In the genomic region with DNA sequence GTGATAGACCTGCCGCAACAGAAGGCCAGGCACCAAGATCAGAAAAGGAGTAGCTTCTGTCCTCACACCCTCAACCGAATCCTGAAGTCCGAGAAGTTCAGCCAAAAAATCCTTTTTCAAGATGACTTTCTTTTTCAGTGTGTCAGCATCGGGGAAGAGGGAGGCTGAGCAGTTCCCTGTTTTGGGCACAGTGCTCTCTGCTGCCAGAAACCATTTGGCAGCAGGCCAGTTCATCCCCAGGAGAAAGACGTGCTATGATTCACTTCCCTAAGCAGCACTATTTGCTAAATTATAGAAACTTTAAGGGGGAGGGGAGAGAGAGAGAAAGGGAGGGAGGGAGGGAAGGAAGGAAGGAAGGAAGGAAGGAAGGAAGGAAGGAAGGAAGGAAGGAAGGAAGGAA, we compare ENCODE assay signal across 9 mouse cellular contexts. TPM values are rescaled to one million over a fixed set of nuclear protein-coding genes. Genes with fewer than 3 reads are reported as not detected.
DNase-seq lines count a peak whose midpoint lies in the region; ATAC-seq and TF ChIP-seq lines count a peak whose summit lies in the region.
"Had no signal": no experiment of that assay in that cellular context is flagged by ENCODE, and none has a peak within 500 bp of the region (broad histone marks: within the 10 kb centered on the region; RNA-seq: fewer than 3 reads in every experiment).

No protein-coding gene starts in this region.

- no peak for TF ChIP-seq CTCF in cerebellum, adult 2 months (IDR thresholded peaks at IDR 0.05; ENCODE audit: borderline replicate concordance, insufficient read depth, low read depth, low read length)
- TF ChIP-seq CTCF in CH12.LX (conservative IDR thresholded peaks at IDR 0.05 in 1 of 2, IDR thresholded peaks at IDR 0.05 in 1 of 2; ENCODE audit: low read depth in 2 of 2, low read length in 2 of 2) = no peak

- intact Hi-C loops in heart, postnatal 25 days (cut with DNase I) = no loop called here

- H3K4me1 ChIP-seq in cerebellum, adult 2 months (ENCODE audit: control insufficient read depth, insufficient read depth, low read length) = no peaks in the 10 kb centered on the region; the same call in 1 of the 2 replicates
- H3K4me1 ChIP-seq in CH12.LX (ENCODE audit: control insufficient read depth in 1 of 2, insufficient read depth in 2 of 2) = peaks cover 19% of the 10 kb centered on the region in 2 experiments
- peaks cover 37% of the 10 kb centered on the region for H3K4me1 ChIP-seq in embryonic facial prominence, embryonic 15.5 days

- dilution Hi-C loops in CH12.LX (cut with MboI; ENCODE audit: extremely low pct_ligation_motif_present, extremely low pct_unique_long_range_greater_than_20kb, low sequenced_read_pairs) = no loop called here

- no peaks in the 10 kb centered on the region for H3K36me3 ChIP-seq in CH12.LX (replicated peaks in 1 of 2; ENCODE audit: control insufficient read depth in 1 of 2, insufficient read depth in 1 of 2, low read length in 1 of 2)
- H3K36me3 ChIP-seq in embryonic facial prominence, embryonic 15.5 days = no peaks in the 10 kb centered on the region

- no peak overlapping the region for H3K4me2 ChIP-seq in CH12.LX (ENCODE audit: insufficient read depth, low read depth, poor library complexity, severe bottlenecking)
- H3K4me2 ChIP-seq in embryonic facial prominence, embryonic 15.5 days (replicated peaks) = no peak overlapping the region

- in situ Hi-C loops in CH12.LX (cut with MboI; ENCODE audit: low pct_ligation_motif_present, low pct_unique_long_range_greater_than_20kb, low sequenced_read_pairs) = no loop called here

- peak; percentile 40 to 58 for DNase-seq in cerebellum, adult 2 months
- DNase-seq in CH12.LX (ENCODE audit: extremely low read depth) = no peak
- peak; percentile 52 for DNase-seq in heart, postnatal 25 days (ENCODE audit: low spot score)
- DNase-seq in layer of hippocampus, postnatal 36 days = peak; percentile 60 to 65
- DNase-seq in right cerebral cortex, postnatal 10 days (ENCODE audit: low spot score in 2 of 2) = peak; percentile 88 to 89

- ATAC-seq in cerebellum, adult (ENCODE audit: insufficient number of reproducible peaks, low FRiP score, low TSS enrichment) = no peak
- peak; percentile 75 for ATAC-seq in embryonic facial prominence, embryonic 15.5 days (ENCODE audit: insufficient number of reproducible peaks, low FRiP score, low TSS enrichment, low read depth)
- no peak for ATAC-seq in megakaryocyte-erythroid progenitor cell, adult 5-6 weeks (replicated peaks; ENCODE audit: low FRiP score, low TSS enrichment, poor library complexity, severe bottlenecking)

- TF ChIP-seq RAD21 in CH12.LX (IDR thresholded peaks at IDR 0.05; ENCODE audit: low read depth, low read length) = no peak

- no peaks in the 10 kb centered on the region for H3K79me2 ChIP-seq in CH12.LX (replicated peaks; ENCODE audit: control insufficient read depth, extremely low read depth, insufficient read depth, poor library complexity, severe bottlenecking)

- H3K27ac ChIP-seq in cerebellum, adult 2 months (ENCODE audit: insufficient read depth, low read length) = no peak overlapping the region
- no peak overlapping the region for H3K27ac ChIP-seq in CH12.LX (ENCODE audit: insufficient read depth, low read depth)
- 0 out of 2 replicates have a peak overlapping the region, but pooled peaks have one; percentile 23 for H3K27ac ChIP-seq in embryonic facial prominence, embryonic 15.5 days (replicated peaks)

- no peaks in the 10 kb centered on the region for H3K27me3 ChIP-seq in cerebellum, adult 2 months (ENCODE audit: control insufficient read depth, insufficient read depth, low read length)
- H3K27me3 ChIP-seq in CH12.LX (replicated peaks) = peaks cover 44% of the 10 kb centered on the region
- no peaks in the 10 kb centered on the region for H3K27me3 ChIP-seq in embryonic facial prominence, embryonic 15.5 days

- 0 out of 2 replicates have a peak, but pooled peaks have one; percentile 15 for TF ChIP-seq EP300 in CH12.LX (IDR thresholded peaks at IDR 0.05; ENCODE audit: low read length)

- no peaks in the 10 kb centered on the region for H3K9me3 ChIP-seq in CH12.LX (replicated peaks; ENCODE audit: low read length)
- H3K9me3 ChIP-seq in embryonic facial prominence, embryonic 15.5 days (replicated peaks) = no peaks in the 10 kb centered on the region

- H3K9ac ChIP-seq in CH12.LX (ENCODE audit: insufficient read depth, low read depth) = no peak overlapping the region
- H3K9ac ChIP-seq in embryonic facial prominence, embryonic 15.5 days = no peak overlapping the region

- no peak overlapping the region for H3K4me3 ChIP-seq in cerebellum, adult 2 months (replicated peaks; ENCODE audit: insufficient read depth, low read depth, low read length)
- H3K4me3 ChIP-seq in CH12.LX (replicated peaks in 1 of 3; ENCODE audit: low read depth in 2 of 3, low read length in 2 of 3, poor library complexity in 1 of 3) = no peak overlapping the region
- no peak overlapping the region for H3K4me3 ChIP-seq in embryonic facial prominence, embryonic 15.5 days (replicated peaks)
- H3K4me3 ChIP-seq: myocyte had no signal

- WGBS in cerebellum, adult 2 months = 14% methylated on average over 5 of the region's 5 CpGs
- WGBS in embryonic facial prominence, embryonic 15.5 days = 23% methylated on average over 5 of the region's 5 CpGs

- no peak for TF ChIP-seq POLR2A in cerebellum, adult 2 months (IDR thresholded peaks at IDR 0.05; ENCODE audit: borderline replicate concordance, insufficient read depth, low read length)
- no peak for TF ChIP-seq POLR2A in CH12.LX (IDR thresholded peaks at IDR 0.05; ENCODE audit: low read depth, low read length)

TF ChIP-seq in CH12.LX, 34 proteins besides CTCF, POLR2A, EP300 and RAD21:
- TF ChIP-seq TCF12 (IDR thresholded peaks at IDR 0.05; ENCODE audit: low read depth, low read length) (no peak), IRF4 (IDR thresholded peaks at IDR 0.05; ENCODE audit: low read depth, low read length) (peak; percentile 41; the same call in 1 of the 2 replicates)

RNA-seq across cellular contexts. Expression of a gene that starts 26.1 kb away (rescaled TPM):
- polyA plus RNA-seq in cerebellum, adult 2 months (2012; rRNA removed) = 33.1 and 37.8 TPM in 2 replicates
- 33.2 and 50.3 TPM in 2 replicates for total RNA-seq in CH12.LX (2012; rRNA removed)
- total RNA-seq in CH12.LX (2014; rRNA removed) = 30.1 and 49.7 TPM in 2 replicates
- 133 and 135 TPM in 2 replicates for polyA plus RNA-seq in CH12.LX (2012; ENCODE audit: insufficient read length, low read depth)
- polyA plus RNA-seq in embryonic facial prominence, embryonic 15.5 days (2015; fragmentation: Nextera tagmentation; extraction: Ambion mirVana) = 116 and 120 TPM in 2 replicates
- 10 to 100 TPM in 1 of 2 experiments, 1 to 10 TPM in 1; 7.4 to 11.5 TPM for total RNA-seq in heart, postnatal 25 days (2021)
- 10 to 100 TPM; 31.3 to 38.2 TPM for total RNA-seq in layer of hippocampus, postnatal 36 days (2021)
- 16.3 and 34.3 TPM in 2 replicates for total RNA-seq in megakaryocyte-erythroid progenitor cell, adult 5-6 weeks (2014; fragmentation: Nextera tagmentation)
- 6.4 and 8.9 TPM in 2 replicates for total RNA-seq in megakaryocyte-erythroid progenitor cell, adult 5-6 weeks (2017)
